ENCODE assay signal across 7 mouse cellular contexts in the genomic region with DNA sequence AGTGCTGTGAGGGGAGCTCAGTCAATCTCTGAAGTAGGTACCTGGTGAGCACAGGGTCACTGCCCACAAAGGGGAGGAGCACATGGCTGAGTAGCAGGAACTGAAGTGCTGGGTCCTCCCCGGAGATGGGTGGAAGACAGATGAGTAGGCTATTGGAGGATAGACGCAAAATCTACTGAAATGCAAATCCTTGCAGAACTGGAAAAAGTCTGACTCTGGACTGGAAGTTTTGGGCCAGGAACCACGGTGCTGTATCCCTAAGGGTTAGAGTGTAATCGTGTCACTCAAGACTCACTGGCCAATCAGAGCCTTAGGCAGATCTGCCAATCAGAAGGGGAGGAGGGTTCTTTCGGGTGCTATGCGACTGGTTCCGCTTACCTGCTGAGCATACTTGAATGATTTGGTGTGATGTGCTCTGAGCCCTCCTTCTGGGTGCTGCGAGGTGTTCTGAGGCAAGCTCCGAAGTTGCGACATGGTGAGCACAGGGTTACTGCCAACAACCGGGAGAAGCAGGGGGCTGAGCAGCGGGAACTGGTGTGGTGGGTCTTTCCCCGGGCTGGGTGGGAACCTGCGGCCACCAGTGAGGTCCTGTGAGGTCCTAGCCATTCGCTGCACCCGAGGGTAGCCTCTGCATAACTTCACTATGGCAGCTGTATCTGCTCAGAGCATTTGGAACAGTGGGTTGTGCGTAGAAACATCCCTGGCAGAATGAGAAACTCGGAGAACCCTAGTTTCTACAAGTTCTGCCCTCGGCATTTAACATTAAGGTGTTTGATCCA.
DNase-seq lines count a peak whose midpoint lies in the region.

No protein-coding gene starts in this region.

- peak; percentile 62 for DNase-seq in adrenal gland, postnatal 14 days
- peak; percentile 87 for DNase-seq in embryo, embryonic 10 days (ENCODE audit: low spot score)
- DNase-seq in gastrocnemius, postnatal 25 days = peak; percentile 5
- DNase-seq in kidney, adult 11 months = peak; percentile 79
- DNase-seq in left cerebral cortex, postnatal 36 days (ENCODE audit: low spot score in 2 of 2) = peak; percentile 64 to 66
- DNase-seq in mesoderm, embryonic 11.5 days (ENCODE audit: low read depth, low spot score) = peak; percentile 79
- peak; percentile 21 for DNase-seq in right cerebral cortex, postnatal 4 days

- intact Hi-C loops in left cerebral cortex, postnatal 36 days (cut with DNase I) = no loop called here

Comparison
In these comparisons a context has a peak if more than half of its experiments do, and no peak if none do; other contexts are left out.
1. Peak in every context shown above with its lines: DNase-seq.
2. DNase-seq: peak in every context shown above with its lines; median percentile 87 in embryo, embryonic 10 days; 79 in kidney, adult 11 months; 79 in mesoderm, embryonic 11.5 days; 65 in left cerebral cortex, postnatal 36 days; 62 in adrenal gland, postnatal 14 days; 21 in right cerebral cortex, postnatal 4 days; 5 in gastrocnemius, postnatal 25 days.